Mouse (Mus musculus) 3T3-L1 (cell line): ENCODE measurements around the gene Tmem59l.

Source experiments
- DNase-seq: peaks from one replicate; pipeline ENCODE4 v3.0.0-alpha.2; 2015; ENCODE audit warnings: low read depth, low spot score

Tmem59l gene

GRCm38 (mm10) chr8:70509281-70509952, 22.3 kb upstream of the Tmem59l start:
- no peak for DNase-seq

- no peak for DNase-seq
Measured at GRCm38 (mm10) chr8:70507027-70507393, 19.9 kb upstream of the Tmem59l start.

- peak; percentile 98 for DNase-seq
Measured at GRCm38 (mm10) chr8:70506328-70507026, 19.3 kb upstream of the Tmem59l start, which contains the start of gene Rex1bd. Gene Rex1bd, minus strand, starts transcription at chr8:70506752.

- no peak for DNase-seq
Measured at GRCm38 (mm10) chr8:70505698-70506327, 18.7 kb upstream of the Tmem59l start.

- DNase-seq = peak; percentile 96
Measured at GRCm38 (mm10) chr8:70504851-70505250, 17.7 kb upstream of the Tmem59l start.

- DNase-seq = peak; percentile 99
Measured at GRCm38 (mm10) chr8:70504291-70504716, 17.1 kb upstream of the Tmem59l start.

GRCm38 (mm10) chr8:70503062-70503750, 16.0 kb upstream of the Tmem59l start:
- DNase-seq = peak; percentile 70

- DNase-seq = no peak
Measured at GRCm38 (mm10) chr8:70502540-70502939, 15.4 kb upstream of the Tmem59l start.

- DNase-seq = no peak
Measured at GRCm38 (mm10) chr8:70501820-70502529, 14.8 kb upstream of the Tmem59l start.

- DNase-seq = no peak
Measured at GRCm38 (mm10) chr8:70500386-70501301, 13.5 kb upstream of the Tmem59l start.

GRCm38 (mm10) chr8:70495771-70496062, 8.6 kb upstream of the Tmem59l start:
- DNase-seq = no peak

GRCm38 (mm10) chr8:70495001-70495770, 8.0 kb upstream of the Tmem59l start:
- no peak for DNase-seq

- no peak for DNase-seq
Measured at GRCm38 (mm10) chr8:70494416-70494945, 7.3 kb upstream of the Tmem59l start.

- no peak for DNase-seq
Measured at GRCm38 (mm10) chr8:70493692-70494415, 6.7 kb upstream of the Tmem59l start.

- no peak for DNase-seq
Measured at GRCm38 (mm10) chr8:70492664-70493640, 5.8 kb upstream of the Tmem59l start, which contains the start of gene Crlf1. Gene Crlf1, plus strand, starts transcription at chr8:70493158.

- DNase-seq = no peak
Measured at GRCm38 (mm10) chr8:70490880-70491495, 3.8 kb upstream of the Tmem59l start.
